Mouse (Mus musculus): ENCODE results near the gene Ugt1a1. TPM values are rescaled to one million over a fixed set of nuclear protein-coding genes. Genes with fewer than 3 reads are reported as not detected.

Ugt1a1 gene
- polyA plus RNA-seq, 1 experiment = not detected

DNA sequence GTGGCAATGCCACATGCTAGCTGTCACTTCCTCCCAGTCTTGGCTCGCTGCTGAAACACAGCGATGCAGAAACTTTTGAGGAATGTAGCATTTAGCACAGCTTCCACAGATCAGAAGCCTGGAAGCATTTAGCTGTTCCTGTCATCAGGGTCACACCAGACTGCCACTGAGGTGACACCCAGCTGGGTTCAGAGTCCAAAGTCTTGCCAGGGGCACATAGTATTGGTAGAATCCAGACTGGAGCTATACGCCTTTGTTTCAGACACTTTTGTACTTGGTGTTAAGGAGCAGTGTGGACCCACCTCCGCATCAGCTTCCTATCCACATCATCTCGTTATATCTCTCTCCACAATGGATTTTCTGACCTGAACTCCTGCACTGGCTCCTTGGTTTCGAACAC, 41.8 kb downstream of the Ugt1a1 start:
- Histone ChIP-seq H3K27me3 (ENCODE audit: control insufficient read depth, insufficient read depth, insufficient read length) (peaks cover 12% of the 10 kb centered on the region), H3K79me2 (ENCODE audit: control insufficient read depth, insufficient read depth) (no peaks in the 10 kb centered on the region), H3ac (ENCODE audit: control insufficient read depth, insufficient read length, low read depth) (no peak overlapping the region), H3K4me3 (ENCODE audit: insufficient read depth, poor library complexity, severe bottlenecking) (no peak overlapping the region), H3K79me3 (ENCODE audit: low read depth) (no peaks in the 10 kb centered on the region), H3K36me3 (ENCODE audit: control insufficient read depth, insufficient read depth) (no peaks in the 10 kb centered on the region)
- TF ChIP-seq CTCF (IDR thresholded peaks at IDR 0.05; ENCODE audit: control insufficient read depth, insufficient read depth, insufficient read length) (no peak), CEBPB (IDR thresholded peaks at IDR 0.05; ENCODE audit: low read depth) (no peak), MAX (IDR thresholded peaks at IDR 0.05) (no peak), USF1 (IDR thresholded peaks at IDR 0.05; ENCODE audit: low read depth) (no peak), MYOD1 (IDR thresholded peaks at IDR 0.05; ENCODE audit: control insufficient read depth, insufficient read length, low read depth) (no peak), FOSL1 (IDR thresholded peaks at IDR 0.05; ENCODE audit: insufficient read depth, low read length, poor library complexity, severe bottlenecking) (no peak), MYOG (IDR thresholded peaks at IDR 0.05; ENCODE audit: control insufficient read depth, extremely low read depth, insufficient read length) (no peak)

GRCm38 (mm10) chr1:88254793-88255465, 43.2 kb downstream of the Ugt1a1 start:
- H3K4me3 ChIP-seq (ENCODE audit: insufficient read depth, poor library complexity, severe bottlenecking) = no peak overlapping the region
- no peak overlapping the region for H3ac ChIP-seq (ENCODE audit: control insufficient read depth, insufficient read length, low read depth)
- H3K79me2 ChIP-seq (ENCODE audit: control insufficient read depth, insufficient read depth) = no peaks in the 10 kb centered on the region
- no peaks in the 10 kb centered on the region for H3K36me3 ChIP-seq (ENCODE audit: control insufficient read depth, insufficient read depth)
- peaks cover 6% of the 10 kb centered on the region for H3K27me3 ChIP-seq (ENCODE audit: control insufficient read depth, insufficient read depth, insufficient read length)
- TF ChIP-seq USF1 (IDR thresholded peaks at IDR 0.05; ENCODE audit: low read depth) (no peak), MYOD1 (IDR thresholded peaks at IDR 0.05; ENCODE audit: control insufficient read depth, insufficient read length, low read depth) (peak; percentile 99), FOSL1 (IDR thresholded peaks at IDR 0.05; ENCODE audit: insufficient read depth, low read length, poor library complexity, severe bottlenecking) (no peak)
- no peaks in the 10 kb centered on the region for H3K79me3 ChIP-seq (ENCODE audit: low read depth)

GRCm38 (mm10) chr1:88255466-88255857, 43.7 kb downstream of the Ugt1a1 start:
- no peaks in the 10 kb centered on the region for H3K79me2 ChIP-seq (ENCODE audit: control insufficient read depth, insufficient read depth)
- H3K36me3 ChIP-seq (ENCODE audit: control insufficient read depth, insufficient read depth) = no peaks in the 10 kb centered on the region
- no peaks in the 10 kb centered on the region for H3K79me3 ChIP-seq (ENCODE audit: low read depth)
- no peak for TF ChIP-seq CTCF (IDR thresholded peaks at IDR 0.05; ENCODE audit: control insufficient read depth, insufficient read depth, insufficient read length)
- TF ChIP-seq FOSL1 (IDR thresholded peaks at IDR 0.05; ENCODE audit: insufficient read depth, low read length, poor library complexity, severe bottlenecking) = no peak
- no peak for TF ChIP-seq MYOG (IDR thresholded peaks at IDR 0.05; ENCODE audit: control insufficient read depth, extremely low read depth, insufficient read length)
- no peak for TF ChIP-seq MAX (IDR thresholded peaks at IDR 0.05)
- TF ChIP-seq USF1 (IDR thresholded peaks at IDR 0.05; ENCODE audit: low read depth) = no peak
- TF ChIP-seq MYOD1 (IDR thresholded peaks at IDR 0.05; ENCODE audit: control insufficient read depth, insufficient read length, low read depth) = no peak
- no peak for TF ChIP-seq CEBPB (IDR thresholded peaks at IDR 0.05; ENCODE audit: low read depth)
- no peak overlapping the region for H3K4me3 ChIP-seq (ENCODE audit: insufficient read depth, poor library complexity, severe bottlenecking)
- peaks cover 3% of the 10 kb centered on the region for H3K27me3 ChIP-seq (ENCODE audit: control insufficient read depth, insufficient read depth, insufficient read length)
- H3ac ChIP-seq (ENCODE audit: control insufficient read depth, insufficient read length, low read depth) = no peak overlapping the region

DNA sequence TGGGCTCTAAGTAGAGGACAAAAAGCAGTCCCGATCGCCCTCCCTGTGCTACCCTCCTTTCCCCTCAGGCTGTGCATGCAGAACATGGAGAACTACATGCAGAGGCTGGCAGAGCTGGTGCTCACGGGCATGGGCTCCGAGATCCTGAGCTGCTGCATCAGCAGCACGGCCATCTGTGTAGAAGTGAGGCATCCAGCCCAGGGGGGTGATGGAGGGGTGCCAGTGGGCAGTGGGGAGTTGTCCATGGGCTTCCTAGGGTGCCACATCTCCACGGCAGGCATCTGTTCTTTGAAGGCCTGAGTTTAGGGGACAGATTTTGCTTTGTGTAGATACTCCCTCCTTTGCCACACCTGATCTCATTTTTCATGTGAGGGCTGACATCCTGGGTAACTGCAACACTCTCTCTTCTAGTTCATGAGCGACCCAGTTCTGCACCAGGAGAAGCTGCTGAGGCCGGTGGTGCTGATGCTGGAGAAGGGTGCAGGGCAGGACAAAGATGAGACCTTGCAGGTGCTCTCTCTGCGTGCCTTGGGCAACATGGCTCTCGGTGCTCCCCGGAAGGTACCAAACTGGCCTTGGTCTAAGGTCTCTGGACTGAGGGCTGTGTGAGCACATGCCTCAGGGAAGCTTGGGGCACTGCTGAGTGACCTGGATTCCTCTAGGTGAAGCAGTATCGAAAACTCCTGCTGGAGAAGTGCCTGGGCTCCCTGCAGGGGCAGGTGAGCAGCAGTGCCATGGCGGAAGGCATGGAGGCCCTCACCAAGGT, 44.4 kb downstream of the Ugt1a1 start:
- Histone ChIP-seq H3K36me3 (ENCODE audit: control insufficient read depth, insufficient read depth) (peaks cover 2% of the 10 kb centered on the region), H3K79me2 (ENCODE audit: control insufficient read depth, insufficient read depth) (no peaks in the 10 kb centered on the region), H3ac (ENCODE audit: control insufficient read depth, insufficient read length, low read depth) (no peak overlapping the region), H3K79me3 (ENCODE audit: low read depth) (peaks cover under 1% of the 10 kb centered on the region), H3K27me3 (ENCODE audit: control insufficient read depth, insufficient read depth, insufficient read length) (peaks cover 3% of the 10 kb centered on the region), H3K4me3 (ENCODE audit: insufficient read depth, poor library complexity, severe bottlenecking) (no peak overlapping the region)
- no peak for TF ChIP-seq FOSL1 (IDR thresholded peaks at IDR 0.05; ENCODE audit: insufficient read depth, low read length, poor library complexity, severe bottlenecking)
- no peak for TF ChIP-seq CTCF (IDR thresholded peaks at IDR 0.05; ENCODE audit: control insufficient read depth, insufficient read depth, insufficient read length)
- no peak for TF ChIP-seq MYOD1 (IDR thresholded peaks at IDR 0.05; ENCODE audit: control insufficient read depth, insufficient read length, low read depth)
- TF ChIP-seq MAX (IDR thresholded peaks at IDR 0.05) = no peak
- TF ChIP-seq MYOG (IDR thresholded peaks at IDR 0.05; ENCODE audit: control insufficient read depth, extremely low read depth, insufficient read length) = no peak
- no peak for TF ChIP-seq USF1 (IDR thresholded peaks at IDR 0.05; ENCODE audit: low read depth)
- TF ChIP-seq CEBPB (IDR thresholded peaks at IDR 0.05; ENCODE audit: low read depth) = no peak

- H3K79me3 ChIP-seq (ENCODE audit: low read depth) = peaks cover 2% of the 10 kb centered on the region
Observed at GRCm38 (mm10) chr1:88256886-88257663, 45.3 kb downstream of the Ugt1a1 start.

More at GRCm38 (mm10) chr1:88256886-88257663, 45.3 kb downstream of the Ugt1a1 start:
- Histone ChIP-seq H3K4me3 (ENCODE audit: insufficient read depth, poor library complexity, severe bottlenecking) (no peak overlapping the region), H3K27me3 (ENCODE audit: control insufficient read depth, insufficient read depth, insufficient read length) (peaks cover 3% of the 10 kb centered on the region), H3K79me2 (ENCODE audit: control insufficient read depth, insufficient read depth) (peaks cover 8% of the 10 kb centered on the region), H3K36me3 (ENCODE audit: control insufficient read depth, insufficient read depth) (peaks cover 11% of the 10 kb centered on the region), H3ac (ENCODE audit: control insufficient read depth, insufficient read length, low read depth) (no peak overlapping the region)
- no peak for TF ChIP-seq FOSL1 (IDR thresholded peaks at IDR 0.05; ENCODE audit: insufficient read depth, low read length, poor library complexity, severe bottlenecking)
- TF ChIP-seq CEBPB (IDR thresholded peaks at IDR 0.05; ENCODE audit: low read depth) = no peak
- no peak for TF ChIP-seq USF1 (IDR thresholded peaks at IDR 0.05; ENCODE audit: low read depth)
- TF ChIP-seq MYOD1 (IDR thresholded peaks at IDR 0.05; ENCODE audit: control insufficient read depth, insufficient read length, low read depth) = no peak
